Mouse (Mus musculus): ENCODE measurements around the gene Tfcp2.

Gene Tfcp2

DNA sequence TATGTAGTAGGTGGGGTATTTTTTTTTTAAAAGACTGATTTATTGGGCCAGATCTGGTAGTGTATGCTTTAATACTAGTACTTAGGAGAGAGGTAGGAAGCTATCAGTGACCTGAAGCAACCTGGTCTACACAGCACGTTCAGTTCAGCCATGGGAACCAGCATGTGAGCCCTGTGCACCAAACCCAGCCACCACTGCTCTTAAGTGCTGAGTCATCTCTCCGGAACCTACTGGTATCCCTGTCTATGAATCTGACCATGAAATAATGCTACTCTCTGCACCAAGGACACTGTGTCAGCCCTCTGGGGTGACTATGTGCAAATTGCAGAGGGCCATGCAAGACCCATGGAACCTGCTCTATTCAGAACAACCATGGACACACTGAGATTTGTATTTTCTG lies 64.8 kb downstream of the Tfcp2 start:
- DNase-seq (ENCODE audit: low read depth, low spot score) = no peak

DNA sequence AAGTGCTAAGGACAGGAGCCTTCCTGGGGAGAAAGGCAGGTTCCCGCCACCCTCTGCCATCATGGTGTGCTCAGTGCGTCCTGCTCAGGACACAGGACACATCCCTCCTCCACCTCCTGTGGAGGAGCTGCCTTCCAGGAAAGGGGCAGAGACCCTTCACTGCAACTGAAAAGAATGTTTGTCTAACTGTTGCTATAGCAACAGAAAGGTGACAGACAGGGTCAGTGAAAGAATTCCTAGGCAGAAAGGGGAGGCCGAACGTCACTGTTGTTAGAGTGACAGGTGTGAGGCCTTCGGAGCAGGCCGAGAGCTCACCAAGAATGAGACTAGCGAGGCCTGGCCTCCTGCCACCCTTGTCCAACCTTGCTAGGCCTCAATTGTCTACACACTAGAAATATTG lies 65.4 kb downstream of the Tfcp2 start:
- DNase-seq (ENCODE audit: low read depth, low spot score) = peak; percentile 71

DNA sequence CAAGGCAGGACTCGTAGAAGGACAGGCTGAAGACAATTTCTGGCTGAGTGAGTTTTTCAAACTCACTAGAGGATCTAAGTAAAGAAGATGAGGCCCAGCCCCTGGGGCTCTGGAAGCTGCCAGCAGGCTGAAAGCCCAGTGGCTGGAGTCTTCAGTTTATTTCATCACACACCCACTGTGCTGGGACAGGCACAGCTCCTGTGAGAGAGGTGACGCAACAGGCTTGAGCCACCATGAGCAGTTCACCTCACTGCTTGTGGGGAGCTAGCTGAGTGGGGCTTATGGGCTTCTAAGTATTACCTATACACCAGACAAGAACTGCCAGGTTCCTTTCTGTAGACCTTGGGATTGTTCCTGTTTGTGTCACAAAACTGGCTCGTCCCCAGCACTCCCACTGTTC lies 66.2 kb downstream of the Tfcp2 start:
- no peak for DNase-seq (ENCODE audit: low read depth, low spot score)

DNA sequence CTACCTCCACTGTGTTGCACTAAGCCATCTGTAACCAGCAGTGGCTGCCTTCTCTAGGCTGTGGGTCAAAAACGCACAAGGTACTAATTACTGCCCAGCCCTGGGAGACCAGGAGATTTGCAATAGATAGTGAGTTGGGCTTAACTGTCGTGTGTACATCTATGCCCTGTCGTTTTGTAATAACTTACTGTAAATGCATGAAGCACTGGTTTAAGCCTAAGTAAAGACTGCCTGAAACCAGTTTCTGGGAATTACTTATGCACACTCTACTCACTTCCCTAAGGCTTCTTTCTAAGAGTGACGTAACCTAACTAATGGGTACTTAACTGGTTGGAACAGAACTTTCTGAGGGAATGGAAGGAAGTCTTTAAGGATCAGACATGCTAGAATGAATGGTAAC lies 72.9 kb downstream of the Tfcp2 start:
- DNase-seq (ENCODE audit: low read depth, low spot score) = no peak

DNA sequence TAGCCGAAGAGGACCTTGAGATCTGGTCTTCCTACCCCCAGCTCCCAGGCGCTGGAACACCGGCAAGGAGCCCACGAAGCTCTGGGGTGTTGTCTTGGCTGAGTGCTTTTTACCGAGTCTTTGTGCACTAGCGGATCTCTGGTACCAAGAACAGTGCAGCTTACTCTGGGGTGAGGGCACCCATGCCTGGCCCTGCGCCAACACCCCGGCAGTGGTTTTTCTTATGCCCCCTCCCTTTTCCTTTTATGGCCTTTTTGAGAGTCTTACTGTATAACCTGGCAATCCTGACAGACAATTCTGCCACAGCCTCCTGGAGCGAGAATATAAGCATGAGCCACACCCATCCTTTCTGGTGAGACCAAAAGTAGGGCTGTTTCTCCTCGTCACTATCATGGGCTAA lies 73.5 kb downstream of the Tfcp2 start:
- DNase-seq (ENCODE audit: low read depth, low spot score) = no peak

DNA sequence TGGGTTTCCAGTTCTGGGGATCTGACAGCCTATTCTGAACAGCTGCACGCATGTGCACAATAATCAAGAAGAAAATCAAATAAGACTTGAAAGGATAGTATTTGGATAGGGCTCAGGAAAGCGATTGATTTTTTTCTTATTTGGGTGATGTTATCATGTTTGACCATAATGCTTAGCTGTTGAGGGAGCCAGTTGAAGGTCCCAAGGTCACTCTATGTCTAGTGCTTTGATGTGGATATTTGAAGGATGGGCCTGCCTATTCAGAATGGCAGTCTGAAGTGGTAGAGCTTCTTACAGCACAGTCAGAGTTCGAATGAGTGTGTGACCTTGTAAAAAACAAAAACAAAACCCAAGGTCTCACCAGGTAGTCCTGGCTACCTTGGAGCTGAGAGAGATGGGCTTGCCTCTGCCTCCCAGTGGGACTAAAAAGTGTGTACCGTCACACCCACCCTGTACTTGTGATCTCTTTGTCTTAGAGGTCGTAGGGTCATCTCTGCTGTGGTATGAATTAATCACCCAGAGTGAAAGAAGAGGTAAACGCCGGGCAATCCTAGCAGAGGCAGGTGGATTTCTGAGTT lies 77.8 kb downstream of the Tfcp2 start:
- no peak for DNase-seq (ENCODE audit: low read depth, low spot score)

DNA sequence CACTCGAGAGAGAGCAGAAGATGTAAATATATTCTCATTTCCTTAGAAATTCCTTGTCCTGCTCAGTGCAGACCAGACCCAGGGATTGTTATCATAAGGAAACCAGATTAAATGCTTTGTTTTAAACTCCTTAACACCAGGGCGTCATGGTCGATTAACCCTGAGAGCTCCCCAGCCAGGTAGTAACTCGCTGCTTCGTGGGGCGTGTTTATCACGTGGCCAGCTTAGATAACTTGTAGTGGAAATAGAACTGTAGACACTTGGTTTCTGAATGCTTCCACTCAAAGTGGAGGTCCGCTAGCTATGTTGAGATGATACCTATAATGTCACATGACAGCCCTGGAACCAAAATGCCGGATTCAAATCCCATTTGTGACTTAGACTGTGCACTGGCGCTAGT lies 81.8 kb downstream of the Tfcp2 start:
- no peak for DNase-seq (ENCODE audit: low read depth, low spot score)

DNA sequence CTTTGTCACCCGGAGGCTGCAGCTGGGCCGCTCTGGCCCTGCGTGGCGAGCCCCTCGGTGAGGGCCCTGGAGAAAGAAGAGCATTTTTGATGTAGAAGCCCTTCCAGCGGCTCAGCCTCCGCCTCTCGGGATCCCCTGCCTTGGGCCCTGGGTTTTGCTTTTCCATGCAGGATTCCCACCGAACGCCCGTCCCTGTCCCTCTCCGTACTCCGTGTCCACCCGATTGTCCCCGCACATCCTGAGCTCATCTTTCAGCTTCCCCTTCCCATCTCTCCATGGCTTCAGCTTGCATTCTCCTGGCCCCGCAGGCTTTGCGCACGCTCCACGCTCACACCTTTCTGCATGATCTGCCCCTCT lies 82.6 kb downstream of the Tfcp2 start:
- DNase-seq (ENCODE audit: low read depth, low spot score) = no peak

DNA sequence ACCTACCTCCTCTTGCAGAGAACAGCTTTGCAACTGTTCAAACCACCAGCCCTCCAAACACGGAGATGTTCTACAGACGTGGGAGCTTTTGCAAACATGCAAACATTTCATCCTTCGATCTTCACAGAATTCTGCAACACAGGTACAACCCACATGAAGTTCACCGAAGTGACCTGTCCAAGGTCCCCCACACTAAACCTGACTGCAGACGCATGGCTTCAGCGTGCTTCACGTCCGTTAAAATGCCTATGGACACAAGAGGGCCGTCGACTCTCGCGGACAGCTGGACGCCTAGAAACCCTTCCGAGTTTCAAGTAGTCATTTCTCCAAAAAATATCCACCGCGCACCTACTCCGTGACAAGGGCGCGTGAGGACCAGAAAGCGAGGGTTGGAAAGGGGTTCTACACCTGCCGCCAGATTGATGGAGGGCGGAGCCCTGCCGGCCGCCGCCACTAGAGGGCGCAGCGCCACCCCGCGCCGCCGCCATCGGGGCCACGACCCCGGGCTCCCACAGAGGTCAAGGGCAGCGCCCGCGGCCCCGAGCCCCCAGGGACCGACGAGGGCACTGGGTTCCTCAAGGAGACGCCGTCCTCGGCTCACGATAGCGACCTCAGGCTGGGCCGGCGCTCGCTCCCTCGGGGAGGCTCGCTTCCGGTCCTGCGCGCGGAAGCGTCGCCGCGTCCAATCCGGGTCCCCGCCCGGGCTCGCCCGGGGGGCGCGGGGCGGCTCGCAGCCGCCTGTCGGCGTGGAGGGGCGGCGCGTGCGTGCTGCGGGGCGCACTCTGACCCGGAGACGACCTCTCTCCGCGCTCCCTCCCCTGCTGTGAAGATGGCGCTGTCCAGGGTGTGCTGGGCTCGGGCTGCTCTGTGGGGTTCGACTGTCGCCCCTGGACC lies 83.3 kb downstream of the Tfcp2 start, which contains the start of gene Letmd1:
TSS of gene Letmd1 (plus strand) at position 729 of the 894 bp plus-strand sequence.
- peak; percentile 93 for DNase-seq (ENCODE audit: low read depth, low spot score)

DNA sequence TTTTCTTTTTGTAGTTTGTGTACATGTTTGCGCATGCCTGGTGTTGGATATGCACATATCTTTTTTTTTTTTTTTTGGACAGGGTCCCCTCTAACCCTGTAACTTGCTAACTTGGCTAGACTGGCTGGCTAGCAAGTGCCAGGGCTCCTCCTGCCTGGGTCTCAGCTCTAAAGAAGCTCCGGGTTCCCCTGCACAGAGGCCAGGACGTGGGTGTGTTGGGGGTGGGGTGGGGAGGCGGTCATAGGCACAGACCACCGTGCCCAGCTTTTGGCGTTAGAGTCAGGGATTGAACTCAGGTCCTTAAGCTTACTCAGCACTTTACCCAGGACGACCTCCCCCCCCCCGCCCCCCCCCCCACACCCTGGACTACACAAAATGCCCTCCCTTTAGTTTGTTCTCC lies 84.1 kb downstream of the Tfcp2 start:
- DNase-seq (ENCODE audit: low read depth, low spot score) = no peak

DNA sequence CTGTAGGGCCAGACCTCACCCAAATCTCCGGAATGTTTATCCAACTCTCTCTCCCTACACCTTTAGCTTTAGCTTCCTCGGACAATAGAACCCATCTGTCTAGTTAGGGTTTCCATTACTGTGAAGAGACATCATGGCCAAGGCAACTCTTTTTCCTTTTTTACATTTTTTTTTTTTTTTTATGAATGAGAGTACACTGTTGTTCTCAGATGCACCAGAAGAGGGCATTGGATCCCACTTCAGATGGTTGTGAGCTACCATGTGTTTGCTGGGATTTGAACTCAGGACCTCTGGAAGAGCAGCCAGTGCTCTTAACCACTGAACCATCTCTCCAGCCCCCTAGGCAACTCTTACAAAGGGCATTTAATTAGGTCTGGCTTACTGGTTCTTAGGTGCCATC lies 86.4 kb downstream of the Tfcp2 start:
- no peak for DNase-seq (ENCODE audit: low read depth, low spot score)

DNA sequence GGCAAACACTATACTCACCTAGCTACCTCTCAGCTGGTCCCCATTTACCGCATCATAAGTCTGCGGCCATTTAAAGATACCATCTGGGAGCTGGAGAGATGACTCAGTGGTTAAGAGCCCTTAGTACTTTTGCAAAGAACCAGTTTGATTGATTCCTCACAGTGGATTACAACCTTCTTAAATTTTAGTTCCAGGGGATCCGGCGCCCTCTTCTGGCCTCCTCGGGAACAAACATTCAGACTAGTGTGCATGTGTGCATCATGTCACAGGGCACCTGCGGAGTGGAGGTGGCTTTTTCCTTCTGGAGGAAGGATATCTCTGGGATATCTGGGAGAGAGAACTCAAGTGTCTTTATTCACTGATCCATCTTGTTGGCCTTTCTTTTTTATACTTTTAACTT lies 88.1 kb downstream of the Tfcp2 start:
- DNase-seq (ENCODE audit: low read depth, low spot score) = peak; percentile 68

DNA sequence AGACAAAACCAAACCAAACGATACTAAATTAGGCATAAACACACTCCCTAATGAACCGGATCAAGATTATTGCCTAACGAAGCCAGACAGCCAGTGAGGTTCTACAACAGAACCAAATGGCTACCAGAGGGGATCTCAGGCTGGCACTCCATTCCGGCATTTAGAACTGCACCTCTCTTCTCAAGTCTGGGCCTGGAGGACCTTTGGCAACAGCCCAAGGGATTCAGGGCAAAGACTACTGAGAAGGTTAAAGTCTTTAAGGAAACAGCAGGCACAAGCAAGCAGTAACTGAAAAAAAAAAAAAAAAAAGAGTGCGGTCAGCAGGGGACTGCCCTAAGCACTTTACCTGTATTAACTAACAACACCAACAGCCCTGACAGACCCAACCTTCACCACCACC lies 89.7 kb downstream of the Tfcp2 start:
- DNase-seq (ENCODE audit: low read depth, low spot score) = no peak

DNA sequence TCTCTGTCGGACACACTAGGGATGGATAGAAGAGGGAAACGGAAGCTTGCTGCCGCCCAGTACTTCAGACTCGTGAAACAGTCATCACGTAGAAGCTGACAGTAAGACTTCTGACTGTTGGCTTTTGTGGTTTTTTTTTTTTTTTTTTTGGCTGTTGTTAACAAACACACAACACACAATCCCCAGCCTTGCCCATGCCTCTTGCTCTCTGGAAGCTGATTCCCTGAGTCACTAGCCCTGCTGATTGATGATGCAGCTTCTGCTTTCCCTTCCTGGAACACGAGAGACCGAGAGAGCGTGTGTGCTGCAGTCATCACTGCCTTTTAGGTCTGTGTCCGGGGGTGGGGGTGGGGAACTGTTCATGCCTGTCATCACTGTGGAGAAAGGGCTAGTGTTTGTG lies 90.2 kb downstream of the Tfcp2 start:
- DNase-seq (ENCODE audit: low read depth, low spot score) = no peak

DNA sequence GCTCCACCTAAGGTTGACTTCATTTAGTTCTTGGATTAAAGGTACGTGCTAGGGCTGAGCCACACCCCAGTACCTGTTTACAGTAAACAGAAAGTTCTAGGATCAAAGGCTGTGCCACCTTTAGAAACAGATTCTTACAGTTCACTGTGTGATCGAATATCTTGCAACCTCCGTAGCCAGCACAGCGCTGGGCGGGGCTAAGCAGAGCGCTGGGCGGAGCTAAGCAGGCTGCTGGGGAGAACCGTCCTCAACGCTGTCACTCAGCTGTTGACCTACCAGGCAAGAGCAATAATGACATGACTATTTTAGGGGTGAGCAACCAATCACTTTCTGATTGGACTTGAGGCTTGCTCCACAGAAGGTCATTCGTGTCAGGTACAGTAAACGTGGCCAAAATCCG lies 90.9 kb downstream of the Tfcp2 start:
- peak; percentile 48 for DNase-seq (ENCODE audit: low read depth, low spot score)

DNA sequence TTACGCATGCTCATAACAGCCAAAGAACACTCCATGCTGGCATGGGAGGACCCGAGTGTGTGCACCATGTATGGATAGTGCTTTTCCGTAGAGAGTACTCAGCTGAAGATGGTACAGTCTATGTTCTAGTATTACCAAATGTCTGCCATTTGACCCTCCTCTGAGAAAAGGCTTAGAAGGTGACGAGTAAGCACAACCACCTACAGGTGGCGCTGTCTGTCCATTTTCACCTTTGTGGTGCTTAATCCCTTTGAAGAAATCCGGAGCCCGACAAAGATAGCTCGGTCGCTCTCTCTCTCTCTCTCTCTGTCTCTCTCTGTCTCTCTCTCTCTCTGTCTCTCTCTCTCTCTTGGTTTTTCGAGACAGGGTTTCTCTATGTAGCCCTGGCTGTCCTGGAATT lies 93.8 kb downstream of the Tfcp2 start:
- DNase-seq (ENCODE audit: low read depth, low spot score) = peak; percentile 80

DNA sequence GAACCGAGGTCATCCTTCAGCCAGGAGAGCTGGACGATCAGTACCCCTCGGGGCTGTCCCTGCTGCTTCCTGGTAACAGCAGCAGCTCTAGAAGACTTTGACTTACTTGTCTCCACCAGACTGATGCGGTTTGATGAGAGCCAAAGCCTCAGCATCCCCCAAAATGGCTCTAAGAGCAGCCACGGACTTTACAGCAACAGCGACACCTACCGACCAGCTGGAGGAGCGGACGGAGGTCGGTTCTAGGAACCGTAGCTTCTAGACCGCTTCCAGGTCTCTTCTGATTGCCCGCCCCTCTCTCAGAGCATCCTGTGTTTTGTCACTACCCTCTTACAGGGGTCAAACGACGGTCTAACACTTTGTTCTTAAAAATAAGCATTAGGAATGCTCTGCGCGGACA lies 94.5 kb downstream of the Tfcp2 start:
- DNase-seq (ENCODE audit: low read depth, low spot score) = peak; percentile 90

DNA sequence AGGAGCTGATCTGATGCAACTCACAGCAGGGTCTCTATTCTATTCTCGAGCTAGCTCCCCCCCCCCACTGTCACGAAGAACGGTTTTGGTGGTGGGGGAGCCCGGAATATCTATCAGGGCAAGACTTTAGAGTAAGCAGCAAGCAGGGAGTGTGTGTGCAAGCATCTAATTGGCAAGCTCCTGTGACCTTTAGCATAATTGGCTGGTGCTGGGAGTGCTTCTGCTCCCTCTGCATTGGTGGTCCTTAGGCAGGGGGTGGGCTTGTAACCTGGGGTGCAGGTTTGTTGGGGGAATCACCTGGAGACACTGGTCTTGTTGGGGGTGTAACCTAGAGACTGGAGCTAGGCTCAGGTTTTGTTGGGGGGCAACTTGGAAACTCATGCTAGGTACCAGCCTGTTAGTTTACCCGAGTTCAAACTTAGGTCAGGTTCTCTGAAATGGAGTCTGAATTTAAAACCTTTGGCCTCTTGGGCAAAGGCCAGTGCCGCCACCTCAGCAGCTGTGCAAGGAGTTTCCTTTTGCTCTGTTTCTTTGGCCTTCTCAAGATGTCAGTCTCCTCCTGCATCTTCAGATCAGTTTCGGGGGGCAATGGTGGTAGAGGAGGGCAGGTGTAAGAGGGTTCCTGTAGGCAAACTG lies 95.3 kb downstream of the Tfcp2 start:
- DNase-seq (ENCODE audit: low read depth, low spot score) = no peak

DNA sequence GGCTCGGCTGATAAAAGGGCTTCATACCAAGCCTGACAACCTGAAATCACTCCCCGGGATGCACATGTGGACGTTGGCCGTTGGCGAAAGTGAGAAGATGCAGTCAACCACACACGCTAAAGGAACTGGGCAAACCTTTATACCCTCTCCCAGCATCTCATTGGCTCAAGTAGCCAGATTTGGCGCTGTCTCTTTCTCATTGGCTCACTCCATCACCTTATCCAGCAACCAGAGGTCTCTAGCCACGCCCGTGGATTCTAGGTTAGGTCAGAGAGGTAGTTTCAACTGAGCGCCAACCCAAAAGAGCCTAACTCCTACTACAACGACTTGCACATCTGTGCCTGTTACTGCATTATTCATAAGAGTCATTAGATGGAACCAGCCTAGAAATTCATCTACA lies 99.3 kb downstream of the Tfcp2 start:
- DNase-seq (ENCODE audit: low read depth, low spot score) = no peak

DNA sequence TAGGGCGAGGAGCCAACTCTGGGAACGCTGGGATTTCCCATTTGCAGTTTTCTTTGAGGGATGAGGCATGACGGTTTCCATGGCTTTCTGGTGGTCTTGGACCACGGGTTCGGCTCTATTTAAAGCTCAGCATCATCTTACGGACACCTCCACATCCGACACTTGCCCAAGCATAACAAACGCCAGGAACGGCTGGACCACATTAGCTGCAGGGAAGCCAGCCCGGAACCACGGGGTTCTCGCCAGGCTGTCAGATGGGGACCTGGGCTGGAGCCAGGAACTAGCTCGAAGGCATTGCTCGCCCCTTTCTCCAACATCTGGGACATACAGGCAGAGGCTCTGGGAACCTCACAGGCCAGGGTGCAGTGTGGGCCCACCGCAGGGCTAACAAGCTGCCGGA lies 100.6 kb downstream of the Tfcp2 start:
- no peak for DNase-seq (ENCODE audit: low read depth, low spot score)

DNA sequence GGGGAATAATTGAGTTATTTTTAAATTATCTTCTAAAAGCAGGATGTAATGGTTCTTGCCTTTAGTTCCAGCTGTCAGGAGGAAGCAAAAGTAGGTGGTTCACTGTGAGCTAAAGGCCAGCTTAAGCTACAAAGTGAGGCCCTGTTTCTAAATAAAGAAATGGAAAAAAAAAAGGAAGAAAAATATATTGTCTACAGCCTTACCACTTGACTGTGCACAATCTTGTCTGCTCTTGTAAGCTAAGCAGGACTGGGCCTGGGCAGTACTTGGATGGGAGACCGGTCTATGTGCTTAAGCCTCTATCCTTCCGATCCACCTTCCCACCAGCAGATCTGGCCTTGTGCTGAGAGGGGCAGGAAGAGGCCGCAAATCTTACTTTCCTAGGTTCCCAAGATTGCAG lies 102.3 kb downstream of the Tfcp2 start:
- no peak for DNase-seq (ENCODE audit: low read depth, low spot score)

DNA sequence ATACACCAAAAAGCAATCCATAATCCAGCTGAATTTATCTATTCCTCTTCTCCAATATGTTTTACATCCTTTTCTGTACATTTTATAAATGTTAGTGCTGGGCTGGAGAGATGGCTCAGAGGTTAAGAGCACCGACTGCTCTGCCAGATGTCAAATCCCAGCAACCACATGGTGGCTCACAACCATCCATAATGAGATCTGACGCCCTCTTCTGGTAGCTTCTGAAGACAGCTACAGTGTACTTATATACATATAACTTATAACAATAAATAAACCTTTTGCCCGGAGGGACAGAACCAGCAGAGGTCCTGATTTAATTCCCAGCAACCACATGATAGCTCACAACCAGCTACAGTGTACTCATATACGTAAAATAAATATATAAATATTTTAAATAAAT lies 103.2 kb downstream of the Tfcp2 start:
- DNase-seq (ENCODE audit: low read depth, low spot score) = no peak

Data from mesoderm, embryonic 11.5 days (tissue).